Mouse (Mus musculus) heart, embryonic 11.5 days (tissue): Measurements from ENCODE around the gene Tlk2. TPM values are rescaled to one million over a fixed set of nuclear protein-coding genes. Genes with fewer than 3 reads are reported as not detected.

Experiments
- ATAC-seq: fragments of 200-750 bp; cut with Nextera tagmentation; replicated peaks from 2 replicates; pipeline ENCODE4 v1.8.0; 2017; ENCODE audit warnings: moderate library complexity; ENCODE audit not compliant: insufficient number of reproducible peaks, low FRiP score, low TSS enrichment
- H3K27ac ChIP-seq: fragments of 300-500 bp; sonication (generic); 2 replicates; pipeline ENCODE4 v1.5.1; 2014; ENCODE audit warnings: mild to moderate bottlenecking, low read depth, low read length
- H3K27me3 ChIP-seq: fragments of 300-500 bp; sonication (generic); 2 replicates; pipeline ENCODE4 v1.6.1; 2014; ENCODE audit warnings: mild to moderate bottlenecking, low read length, mixed read lengths; ENCODE audit not compliant: control insufficient read depth, insufficient read depth
- H3K36me3 ChIP-seq: fragments of 300-500 bp; sonication (generic); 2 replicates; pipeline ENCODE4 v1.6.1; 2014; ENCODE audit warnings: mild to moderate bottlenecking, low read length, moderate library complexity, mixed read lengths; ENCODE audit not compliant: control insufficient read depth, insufficient read depth
- H3K4me1 ChIP-seq: fragments of 300-500 bp; sonication (generic); 2 replicates; pipeline ENCODE4 v1.6.1; 2014; ENCODE audit warnings: low read length; ENCODE audit not compliant: control insufficient read depth, insufficient read depth
- H3K4me2 ChIP-seq: fragments of 300-500 bp; sonication (generic); 2 replicates; pipeline ENCODE4 v1.6.1; 2014; ENCODE audit warnings: mild to moderate bottlenecking, moderate library complexity
- H3K4me3 ChIP-seq: fragments of 300-500 bp; sonication (generic); 2 replicates; pipeline ENCODE4 v1.5.1; 2014; ENCODE audit warnings: low read depth, low read length
- H3K9ac ChIP-seq: fragments of 300-500 bp; sonication (generic); 2 replicates; pipeline ENCODE4 v1.6.1; 2014; ENCODE audit warnings: mild to moderate bottlenecking, low read depth, low read length, moderate library complexity
- H3K9me3 ChIP-seq: fragments of 300-500 bp; sonication (generic); replicated peaks from 2 replicates; pipeline ENCODE4 v1.6.1; 2016; ENCODE audit warnings: low read length; ENCODE audit not compliant: control insufficient read depth
- WGBS: fragments of 180-500 bp; shearing (Covaris S2); extraction: QIAGEN DNeasy Blood & Tissue Kit; methylation state at CpG from one replicate; pipeline ENCODE4 v1.1.7; 2014; ENCODE audit not compliant: insufficient replicate concordance; 5-methylcytosine and 5-hydroxymethylcytosine counted together
- polyA plus RNA-seq: library from polyadenylated mRNA; unstranded; fragments of >200 nt; fragmentation: Nextera tagmentation; extraction: Ambion mirVana; gene quantifications from 2 replicates; pipeline ENCODE4 v1.2.1, GENCODE M21; 2014

The Tlk2 gene
- polyA plus RNA-seq, 1 experiment from 2014 or later = 19.3 TPM

DNA sequence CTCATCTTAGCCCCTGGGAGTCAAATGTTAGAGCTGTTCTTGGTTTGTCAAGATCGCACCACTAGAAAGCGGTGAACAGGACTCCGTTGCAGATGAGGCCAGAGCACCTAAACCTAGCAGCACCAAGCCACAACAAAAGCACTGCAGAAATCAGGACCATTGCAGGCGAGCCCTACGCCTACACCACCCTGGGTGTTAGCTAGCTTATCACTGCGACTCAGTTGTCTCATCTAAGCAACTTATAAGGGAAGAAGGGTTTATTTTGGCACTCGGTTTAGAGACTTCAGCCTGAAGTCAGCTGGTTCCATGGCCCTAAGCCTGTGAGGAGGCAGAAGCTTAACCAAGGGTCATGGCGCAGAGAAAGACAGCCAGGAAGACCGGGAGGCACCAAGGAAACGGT is 117.5 kb downstream of the Tlk2 start:
- 82% methylated on average over 10 of the region's 10 CpGs for WGBS
- Histone ChIP-seq H3K27me3 (0 out of 2 replicates have a peak, but pooled peaks cover 2% of the 10 kb centered on the region), H3K36me3 (no peaks in the 10 kb centered on the region), H3K4me3 (no peak overlapping the region), H3K4me1 (peaks cover 23% of the 10 kb centered on the region), H3K4me2 (no peak overlapping the region), H3K9me3 (no peaks in the 10 kb centered on the region), H3K9ac (no peak overlapping the region), H3K27ac (no peak overlapping the region)
- ATAC-seq = no peak

DNA sequence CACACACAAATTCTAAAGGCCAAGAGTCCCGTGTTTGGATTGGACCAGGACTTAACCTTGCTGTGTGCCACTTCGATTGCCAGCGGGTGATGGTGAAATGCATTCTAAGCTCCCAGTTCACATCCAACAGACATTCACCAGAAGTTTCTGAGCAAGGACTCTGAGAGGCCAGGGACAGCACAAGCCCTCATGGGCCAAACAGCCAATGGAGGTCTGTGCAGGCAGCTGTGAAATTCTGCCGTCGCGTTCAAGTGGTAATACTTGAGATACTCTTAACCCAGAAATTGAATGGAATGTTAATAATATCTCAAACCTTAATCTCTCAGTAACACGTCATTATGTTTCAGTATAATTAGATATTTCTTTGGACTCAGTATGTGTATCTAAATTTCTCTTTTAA is 131.6 kb downstream of the Tlk2 start:
- Histone ChIP-seq H3K9ac (no peak overlapping the region), H3K4me1 (peaks cover 43% of the 10 kb centered on the region), H3K4me3 (no peak overlapping the region), H3K9me3 (no peaks in the 10 kb centered on the region), H3K27ac (no peak overlapping the region), H3K4me2 (no peak overlapping the region), H3K36me3 (peaks cover 8% of the 10 kb centered on the region), H3K27me3 (no peaks in the 10 kb centered on the region)
- 72% methylated on average over 7 of the region's 7 CpGs for WGBS
- ATAC-seq = no peak

DNA sequence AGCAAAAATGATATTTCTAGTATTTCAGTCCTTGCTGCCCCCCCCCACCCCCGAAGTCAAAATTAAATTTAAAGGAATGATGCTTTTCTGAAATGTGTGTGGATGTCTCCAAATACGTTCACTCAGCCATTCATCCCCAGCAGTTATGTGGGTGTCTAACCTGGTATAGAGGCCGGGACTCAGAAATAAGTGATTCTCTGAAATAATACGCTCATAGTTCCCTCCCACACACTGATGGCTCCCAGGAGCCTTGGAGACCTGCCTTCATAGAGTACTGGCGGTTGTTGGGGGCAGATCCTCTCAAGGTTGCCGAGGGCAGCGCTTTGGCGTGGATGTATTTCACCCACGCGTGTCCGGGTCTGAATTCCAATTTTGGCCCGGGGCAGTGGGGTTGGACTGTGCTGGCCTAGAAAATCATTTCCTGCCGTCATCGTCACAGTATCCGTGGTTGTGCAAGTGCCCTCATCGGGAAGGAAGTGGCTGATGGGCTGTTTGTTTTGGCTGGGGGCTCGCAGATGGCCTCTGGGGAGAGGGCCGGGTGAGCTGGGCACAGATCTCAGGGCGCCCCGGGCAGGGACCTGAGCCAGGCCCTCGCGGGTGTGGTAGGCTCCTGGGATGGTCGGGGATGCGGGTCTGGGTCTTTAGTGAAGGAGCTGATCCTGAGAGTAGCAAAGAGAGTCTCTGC is 132.8 kb downstream of the Tlk2 start:
- H3K27ac ChIP-seq = no peak overlapping the region
- 64% methylated on average over 24 of the region's 24 CpGs for WGBS
- H3K9me3 ChIP-seq = no peaks in the 10 kb centered on the region
- H3K4me2 ChIP-seq = no peak overlapping the region; the same call in 1 of the 2 replicates
- H3K9ac ChIP-seq = 0 out of 2 replicates have a peak overlapping the region, but pooled peaks have one; percentile 34
- H3K27me3 ChIP-seq = no peaks in the 10 kb centered on the region
- ATAC-seq = no peak
- no peak overlapping the region for H3K4me3 ChIP-seq
- H3K4me1 ChIP-seq = peaks cover 43% of the 10 kb centered on the region
- H3K36me3 ChIP-seq = no peaks in the 10 kb centered on the region

DNA sequence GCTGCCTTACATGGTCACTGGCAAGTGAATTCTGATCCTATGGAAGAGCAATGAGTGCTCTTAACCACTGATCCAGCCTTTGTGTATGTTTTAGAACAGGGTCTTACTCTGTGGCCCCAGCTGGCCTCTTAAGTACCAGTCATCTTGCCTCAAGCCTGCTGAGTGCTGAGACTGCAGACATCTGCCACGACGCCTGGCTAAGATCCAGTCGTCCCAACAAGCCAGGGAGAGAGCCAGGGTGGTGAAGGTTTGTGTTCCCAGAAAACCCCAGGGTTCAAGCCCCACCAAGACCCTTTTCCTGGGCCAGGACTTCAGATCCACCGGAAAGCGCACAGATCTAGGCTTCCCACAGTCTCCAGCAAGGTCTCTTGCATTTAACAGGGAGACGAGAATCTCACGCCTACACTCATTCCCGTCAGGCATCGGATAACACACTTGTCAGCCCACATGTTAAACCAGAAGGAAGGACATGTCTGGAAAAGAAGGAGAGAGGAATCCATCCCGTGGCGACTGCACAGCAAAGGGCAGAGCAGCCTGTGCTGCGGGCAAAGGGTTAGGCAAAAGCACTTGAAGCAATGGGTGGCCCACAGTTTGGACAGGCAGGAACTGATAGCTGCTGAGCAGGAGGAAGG is 133.8 kb downstream of the Tlk2 start:
- Histone ChIP-seq H3K4me2 (no peak overlapping the region), H3K9me3 (no peaks in the 10 kb centered on the region), H3K36me3 (no peaks in the 10 kb centered on the region), H3K4me1 (peaks cover 43% of the 10 kb centered on the region), H3K27ac (peak overlapping the region; percentile 74), H3K27me3 (no peaks in the 10 kb centered on the region), H3K9ac (peak overlapping the region; percentile 16; the same call in 1 of the 2 replicates), H3K4me3 (no peak overlapping the region)
- no peak for ATAC-seq
- WGBS = 27% methylated on average over 12 of the region's 12 CpGs

DNA sequence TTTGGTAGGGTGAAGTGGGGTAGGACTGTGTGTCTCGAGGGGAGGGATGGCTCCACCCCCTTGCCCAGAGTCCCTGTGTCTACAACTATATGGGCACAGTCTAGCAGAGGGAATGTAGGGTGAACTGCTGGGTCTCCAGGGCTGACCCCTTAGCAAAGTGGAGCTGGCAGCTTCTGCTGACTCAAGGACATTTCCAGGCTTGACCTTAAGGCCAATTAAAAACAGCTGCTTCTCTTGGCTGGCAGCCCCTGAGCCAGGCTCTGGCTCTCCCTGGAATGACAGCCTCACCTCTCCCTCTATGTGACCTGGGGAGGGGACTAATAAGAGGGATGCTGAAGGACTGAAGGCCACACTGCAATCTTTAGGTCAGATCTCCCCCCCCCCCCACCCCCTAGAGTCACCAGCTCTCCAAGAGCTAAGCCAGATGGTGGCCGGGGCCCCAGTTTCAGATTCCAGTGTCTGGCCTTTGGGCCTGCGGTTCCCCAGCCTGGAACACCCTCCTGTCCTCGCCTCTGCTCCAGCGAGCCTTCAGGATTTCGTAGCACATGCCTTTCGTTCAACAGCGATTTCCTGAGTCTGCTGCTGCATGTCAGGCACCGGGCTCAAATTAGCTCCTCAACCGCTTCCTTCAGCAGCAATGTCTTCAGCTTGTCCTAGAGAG is 134.5 kb downstream of the Tlk2 start:
- H3K4me3 ChIP-seq = no peak overlapping the region
- no peak overlapping the region for H3K9ac ChIP-seq
- H3K36me3 ChIP-seq = no peaks in the 10 kb centered on the region
- no peak for ATAC-seq
- 20% methylated on average over 10 of the region's 10 CpGs for WGBS
- no peaks in the 10 kb centered on the region for H3K27me3 ChIP-seq
- H3K9me3 ChIP-seq = no peaks in the 10 kb centered on the region
- peaks cover 43% of the 10 kb centered on the region for H3K4me1 ChIP-seq
- no peak overlapping the region for H3K4me2 ChIP-seq
- peak overlapping the region; percentile 74 for H3K27ac ChIP-seq

DNA sequence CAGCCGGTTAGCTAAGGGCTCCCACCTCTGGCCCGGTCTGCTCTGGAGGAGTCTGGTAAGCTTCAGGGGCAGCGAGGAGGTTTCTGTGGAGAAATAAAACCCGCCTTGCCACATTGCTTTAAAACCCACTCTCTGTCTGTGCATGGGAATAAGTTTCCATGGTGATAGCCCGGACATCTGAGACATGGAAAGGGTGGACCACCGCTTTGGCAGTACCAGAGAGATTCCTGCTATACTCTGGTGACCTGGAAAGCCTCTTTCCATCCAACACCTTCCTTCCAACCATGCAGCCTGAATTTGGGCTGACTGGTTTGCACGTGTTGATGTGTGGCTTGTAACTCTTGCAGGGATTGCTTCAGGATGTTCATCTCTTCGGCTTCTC is 135.0 kb downstream of the Tlk2 start:
- Histone ChIP-seq H3K9me3 (no peaks in the 10 kb centered on the region), H3K9ac (no peak overlapping the region), H3K27ac (peak overlapping the region; percentile 74), H3K27me3 (no peaks in the 10 kb centered on the region), H3K4me3 (no peak overlapping the region), H3K4me2 (no peak overlapping the region), H3K36me3 (no peaks in the 10 kb centered on the region), H3K4me1 (peaks cover 42% of the 10 kb centered on the region)
- 36% methylated on average over 8 of the region's 8 CpGs for WGBS
- ATAC-seq = no peak

DNA sequence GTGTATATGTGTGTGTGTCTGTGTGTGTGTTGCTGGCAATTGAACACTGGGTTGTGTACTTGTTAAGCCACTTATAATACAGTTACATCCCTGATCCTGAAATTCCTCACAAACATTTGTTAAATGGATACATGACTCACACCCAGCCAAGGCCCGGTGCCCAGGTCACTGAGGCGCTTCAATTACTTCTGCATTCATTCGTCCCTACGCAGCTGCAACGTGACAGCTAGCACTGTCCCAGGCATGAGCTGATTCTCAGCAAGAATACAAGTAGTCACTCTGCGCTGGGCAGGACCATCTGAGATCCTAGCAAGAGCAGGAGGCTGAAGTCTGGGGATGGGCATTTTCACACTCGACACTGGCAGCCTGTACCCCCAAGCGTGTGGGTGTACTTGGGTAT is 136.7 kb downstream of the Tlk2 start:
- Histone ChIP-seq H3K4me3 (no peak overlapping the region), H3K4me2 (no peak overlapping the region), H3K27me3 (no peaks in the 10 kb centered on the region), H3K4me1 (peaks cover 38% of the 10 kb centered on the region), H3K9me3 (no peaks in the 10 kb centered on the region), H3K36me3 (no peaks in the 10 kb centered on the region), H3K9ac (no peak overlapping the region), H3K27ac (no peak overlapping the region)
- 81% methylated on average over 8 of the region's 8 CpGs for WGBS
- ATAC-seq = no peak

DNA sequence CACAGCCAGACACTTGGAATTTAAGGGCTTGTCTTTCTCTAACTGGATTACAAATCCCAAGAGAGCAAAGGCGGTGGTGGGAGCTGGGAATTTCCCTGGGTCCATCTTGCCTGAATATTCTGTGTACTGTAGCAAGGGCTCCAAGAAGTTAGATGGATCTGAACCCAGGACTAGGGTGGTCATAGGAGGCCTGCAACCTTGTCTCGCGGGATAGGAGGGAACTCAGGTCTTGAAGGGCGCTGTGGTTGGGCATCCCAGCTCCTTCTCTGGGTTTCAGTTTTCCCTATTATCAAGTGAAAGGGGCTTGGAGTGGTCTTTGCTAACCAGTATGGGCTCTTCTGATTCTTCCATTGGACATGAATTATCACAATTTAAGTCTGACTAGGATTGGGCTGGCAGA is 137.5 kb downstream of the Tlk2 start:
- no peaks in the 10 kb centered on the region for H3K36me3 ChIP-seq
- no peak for ATAC-seq
- 84% methylated on average over 4 of the region's 4 CpGs for WGBS
- H3K4me2 ChIP-seq = no peak overlapping the region
- H3K9ac ChIP-seq = no peak overlapping the region
- no peaks in the 10 kb centered on the region for H3K9me3 ChIP-seq
- no peaks in the 10 kb centered on the region for H3K27me3 ChIP-seq
- no peak overlapping the region for H3K27ac ChIP-seq
- no peak overlapping the region for H3K4me3 ChIP-seq
- H3K4me1 ChIP-seq = peaks cover 37% of the 10 kb centered on the region
